Comparison of ENCODE assay signal across 9 mouse cellular contexts in the genomic region with DNA sequence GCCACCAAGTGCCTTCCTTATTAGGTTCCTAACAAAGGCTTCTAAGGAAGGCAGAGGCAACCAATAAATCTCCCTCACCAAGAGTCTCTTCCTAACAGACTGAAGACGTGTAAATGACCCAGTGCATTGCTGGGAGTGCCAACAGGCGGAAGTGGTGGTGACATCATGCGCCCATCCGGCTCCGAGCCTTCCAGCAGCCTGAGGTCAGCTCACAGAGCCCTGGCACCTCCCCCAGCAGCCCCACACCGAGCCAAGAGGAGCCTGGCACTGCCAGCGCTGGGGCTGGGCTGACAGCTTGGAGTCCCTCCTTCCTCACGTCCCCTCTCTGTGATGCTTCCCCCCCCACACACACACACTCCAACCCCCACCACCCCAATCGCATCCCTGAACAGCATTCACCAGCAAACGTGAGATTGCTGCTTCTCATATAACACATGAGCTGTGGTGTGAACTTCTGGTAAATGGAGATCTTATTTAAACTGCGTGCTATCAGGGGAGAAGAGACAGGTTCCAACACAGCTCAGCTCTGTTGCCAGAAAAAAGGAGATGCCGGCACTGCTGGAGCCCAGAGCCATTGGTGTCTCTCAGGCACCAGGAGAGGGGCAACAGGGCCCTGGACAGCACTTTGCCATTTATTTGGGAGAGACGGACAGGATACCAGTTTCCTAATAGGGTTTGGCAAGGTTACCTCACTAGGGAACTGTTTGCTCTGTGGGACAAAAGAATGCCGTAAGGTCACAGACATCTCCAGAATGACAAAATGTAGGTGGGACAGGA. TPM values are rescaled to one million over a fixed set of nuclear protein-coding genes. Genes with fewer than 3 reads are reported as not detected.
A peak's percentile ranks its signal among the peaks of the same experiment; 100 is the strongest.
DNase-seq lines count a peak whose midpoint lies in the region; ATAC-seq lines count a peak whose summit lies in the region.
"Had no signal": no experiment of that assay in that cellular context is flagged by ENCODE, and none has a peak within 500 bp of the region (broad histone marks: within the 10 kb centered on the region; RNA-seq: fewer than 3 reads in every experiment).

No protein-coding gene starts in this region.

- H3K4me1 ChIP-seq in embryonic facial prominence, embryonic 15.5 days: peaks cover 67% of the 10 kb centered on the region

- H3K4me3 ChIP-seq in embryonic facial prominence, embryonic 15.5 days (replicated peaks): no peak overlapping the region
- H3K4me3 ChIP-seq: erythroblast, embryonic 14.5 days had no signal

- intact Hi-C loops in heart, postnatal 36 days (cut with DNase I): no loop called here

- peak; percentile 97 for DNase-seq in MN1 (ENCODE audit: low spot score)
- peak; percentile 65 for DNase-seq in adrenal gland, postnatal 25 days
- DNase-seq in heart, postnatal 36 days: peak; percentile 65 to 73
- peak; percentile 69 to 82 for DNase-seq in kidney, postnatal 4 days
- peak; percentile 69 to 86 for DNase-seq in lung, adult 18-20 months
- DNase-seq in ovary, postnatal 14 days (ENCODE audit: low spot score): peak; percentile 40
- DNase-seq in c-Kit-positive CD71-positive TER-119-positive erythroid progenitor cells, embryonic 14.5 days (ENCODE audit: low spot score): no peak

- 29% methylated on average over 14 of the region's 14 CpGs for WGBS in embryonic facial prominence, embryonic 15.5 days

- no peaks in the 10 kb centered on the region for H3K27me3 ChIP-seq in embryonic facial prominence, embryonic 15.5 days

- no peak for ATAC-seq in embryonic facial prominence, embryonic 15.5 days (ENCODE audit: insufficient number of reproducible peaks, low FRiP score, low TSS enrichment, low read depth)

- H3K4me2 ChIP-seq in embryonic facial prominence, embryonic 15.5 days (replicated peaks): 0 out of 2 replicates have a peak overlapping the region, but pooled peaks have one; percentile 6

- H3K27ac ChIP-seq in embryonic facial prominence, embryonic 15.5 days (replicated peaks): peak overlapping the region; percentile 44; the same call in 1 of the 2 replicates

- H3K9me3 ChIP-seq in embryonic facial prominence, embryonic 15.5 days (replicated peaks): no peaks in the 10 kb centered on the region

- no peak overlapping the region for H3K9ac ChIP-seq in embryonic facial prominence, embryonic 15.5 days

- no peaks in the 10 kb centered on the region for H3K36me3 ChIP-seq in embryonic facial prominence, embryonic 15.5 days

RNA-seq across cellular contexts. Expression of a gene that starts 14.3 kb away (rescaled TPM):
- total RNA-seq in adrenal gland, postnatal 25 days (2021): 5.5 and 8.0 TPM in 2 replicates
- polyA plus RNA-seq in embryonic facial prominence, embryonic 15.5 days (2015; fragmentation: Nextera tagmentation; extraction: Ambion mirVana): 7.5 and 7.9 TPM in 2 replicates
- total RNA-seq in heart, postnatal 36 days (2021): 10 to 100 TPM; 14.5 to 14.7 TPM
- polyA plus RNA-seq: erythroblast, embryonic 14.5 days had no signal
